28 mouse cellular contexts compared by ENCODE assay signal in genomic region chr4:147878537-147878936, GRCm38 (mm10). TPM values are rescaled to one million over a fixed set of nuclear protein-coding genes. Genes with fewer than 3 reads are reported as not detected.
"Had no signal": no experiment of that assay in that cellular context is flagged by ENCODE, and none has a peak within 500 bp of the region (broad histone marks: within the 10 kb centered on the region; RNA-seq: fewer than 3 reads in every experiment).

No protein-coding gene starts in this region.

- ATAC-seq: forebrain, embryonic 13.5 days; forebrain, embryonic 14.5 days; forebrain, embryonic 15.5 days; forebrain, embryonic 16.5 days; forebrain, postnatal 0 days had no signal

- H3K4me2 ChIP-seq: embryonic facial prominence, embryonic 12.5 days; embryonic facial prominence, embryonic 13.5 days; embryonic facial prominence, embryonic 15.5 days; forebrain, embryonic 12.5 days; forebrain, embryonic 13.5 days; forebrain, embryonic 15.5 days had no signal

- H3K9ac ChIP-seq: embryonic facial prominence, embryonic 12.5 days; embryonic facial prominence, embryonic 13.5 days; embryonic facial prominence, embryonic 15.5 days; forebrain, embryonic 12.5 days; forebrain, embryonic 13.5 days; forebrain, embryonic 15.5 days; forebrain, postnatal 0 days had no signal

- H3K4me1 ChIP-seq: embryonic facial prominence, embryonic 12.5 days; embryonic facial prominence, embryonic 13.5 days; embryonic facial prominence, embryonic 15.5 days; forebrain, embryonic 10.5 days; forebrain, embryonic 12.5 days; forebrain, embryonic 13.5 days; forebrain, embryonic 15.5 days had no signal

- H3K9me3 ChIP-seq: embryonic facial prominence, embryonic 10.5 days; embryonic facial prominence, embryonic 12.5 days; embryonic facial prominence, embryonic 13.5 days; embryonic facial prominence, embryonic 15.5 days; forebrain, embryonic 10.5 days; forebrain, embryonic 12.5 days; forebrain, embryonic 13.5 days; forebrain, embryonic 15.5 days had no signal

- DNase-seq: cerebellum, adult 2 months; cerebellum, adult 8-10 months; cerebellum, adult 9-10 months; cerebellum, adult 9-11 months; cerebellum, postnatal 10 days; cerebellum, postnatal 14 days; cerebellum, postnatal 25 days; cerebellum, postnatal 36 days; embryo, embryonic 11 days; forebrain, postnatal 0 days; gastrocnemius, adult 2 months; gastrocnemius, postnatal 10 days; gastrocnemius, postnatal 14 days; gastrocnemius, postnatal 25 days; gastrocnemius, postnatal 36 days; heart, adult 18-20 months; heart, adult 2 months had no signal

- H3K27me3 ChIP-seq: embryonic facial prominence, embryonic 12.5 days; embryonic facial prominence, embryonic 13.5 days; embryonic facial prominence, embryonic 15.5 days; forebrain, embryonic 12.5 days; forebrain, embryonic 13.5 days; forebrain, embryonic 15.5 days had no signal

- H3K4me3 ChIP-seq: embryonic facial prominence, embryonic 10.5 days; embryonic facial prominence, embryonic 12.5 days; embryonic facial prominence, embryonic 13.5 days; embryonic facial prominence, embryonic 15.5 days; erythroblast, embryonic 14.5 days; forebrain, embryonic 10.5 days; forebrain, embryonic 12.5 days; forebrain, embryonic 13.5 days; forebrain, embryonic 15.5 days; gastrocnemius, adult 2 months; heart, adult 2 months had no signal

- H3K27ac ChIP-seq: embryonic facial prominence, embryonic 10.5 days; embryonic facial prominence, embryonic 12.5 days; embryonic facial prominence, embryonic 13.5 days; embryonic facial prominence, embryonic 15.5 days; forebrain, embryonic 10.5 days; forebrain, embryonic 12.5 days; forebrain, embryonic 13.5 days; forebrain, embryonic 15.5 days; gastrocnemius, adult 2 months; heart, adult 2 months had no signal

RNA-seq across cellular contexts. Expression of gene Fv1, which starts 9.8 kb away (rescaled TPM):
- polyA plus RNA-seq: erythroblast, embryonic 14.5 days had no signal

RNA-seq across cellular contexts. Expression of gene Zfp933, which starts 30.4 kb away (rescaled TPM):
- polyA plus RNA-seq: erythroblast, embryonic 14.5 days had no signal
